Mouse (Mus musculus) myocyte (in vitro differentiated cells): Measurements from ENCODE around the gene Gm20388.

Experiments used
- MYOD1 ChIP-seq, 3 experiments: IDR thresholded peaks; one replicate each; pipeline ENCODE4 v1.6.1; 2011; ENCODE audit warnings: control low read depth in 2 of 3, low read depth in 2 of 3, mild to moderate bottlenecking in 2 of 3, moderate library complexity in 1 of 3; ENCODE audit not compliant: insufficient read length in 2 of 3, control insufficient read depth in 1 of 3
- POLR2A ChIP-seq: IDR thresholded peaks from one replicate; pipeline ENCODE4 v1.6.1; 2011; ENCODE audit warnings: low read depth, mild to moderate bottlenecking, control low read depth, moderate library complexity; ENCODE audit not compliant: insufficient read length

DNA sequence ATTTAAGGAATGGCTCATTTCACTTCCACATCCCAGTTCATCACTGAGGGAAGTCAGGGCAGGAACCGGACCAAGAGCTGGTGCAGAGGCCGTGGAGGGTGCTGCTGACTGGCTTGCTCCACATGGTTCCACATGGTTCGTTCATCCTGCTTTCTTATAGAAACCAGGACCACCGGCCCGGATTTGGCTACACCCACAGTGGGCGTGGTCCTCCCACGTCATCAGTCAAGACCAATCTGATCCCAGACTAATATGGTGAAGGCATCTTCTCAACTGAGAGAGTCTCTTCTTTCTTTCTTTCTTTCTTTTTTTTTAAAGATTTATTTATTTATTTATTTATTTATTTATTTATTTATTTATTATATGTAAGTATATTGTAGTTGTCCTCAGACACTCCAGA is 2020.9 kb downstream of the Gm20388 start:
- TF ChIP-seq POLR2A (no peak), MYOD1 (IDR thresholded peaks at IDR 0.05; ENCODE audit: control insufficient read depth in 1 of 3, insufficient read length in 2 of 3, low read depth in 2 of 3) (no peak)
